Mouse (Mus musculus) hindbrain, embryonic 15.5 days (tissue): ENCODE measurements around the gene Car10. TPM values are rescaled to one million over a fixed set of nuclear protein-coding genes. Genes with fewer than 3 reads are reported as not detected.
A peak's percentile ranks its signal among the peaks of the same experiment; 100 is the strongest.

Experiments used
- ATAC-seq: fragments of 200-750 bp; cut with Nextera tagmentation; 2 replicates; pipeline ENCODE4 v1.8.0; 2017; ENCODE audit warnings: low read depth, moderate number of reproducible peaks, moderate TSS enrichment; ENCODE audit not compliant: low FRiP score
- H3K27ac ChIP-seq: fragments of 300-500 bp; sonication (generic); replicated peaks from 2 replicates; pipeline ENCODE4 v1.5.1; 2015; ENCODE audit warnings: mild to moderate bottlenecking, inconsistent platforms
- H3K27me3 ChIP-seq: fragments of 300-500 bp; sonication (generic); 2 replicates; pipeline ENCODE4 v1.6.1; 2015; ENCODE audit warnings: control low read depth, inconsistent platforms
- H3K36me3 ChIP-seq: fragments of 300-500 bp; sonication (generic); 2 replicates; pipeline ENCODE4 v1.6.1; 2015; ENCODE audit warnings: control low read depth, inconsistent platforms
- H3K4me1 ChIP-seq: fragments of 300-500 bp; sonication (generic); replicated peaks from 2 replicates; pipeline ENCODE4 v1.6.1; 2015; ENCODE audit warnings: control low read depth, inconsistent platforms
- H3K4me2 ChIP-seq: fragments of 300-500 bp; sonication (generic); 2 replicates; pipeline ENCODE4 v1.6.1; 2015; ENCODE audit warnings: moderate library complexity, mild to moderate bottlenecking, inconsistent platforms
- H3K4me3 ChIP-seq: fragments of 300-500 bp; sonication (generic); 2 replicates; pipeline ENCODE4 v1.5.1; 2015; ENCODE audit warnings: mild to moderate bottlenecking, inconsistent platforms
- H3K9ac ChIP-seq: fragments of 300-500 bp; sonication (generic); 2 replicates; pipeline ENCODE4 v1.6.1; 2015; ENCODE audit warnings: inconsistent platforms
- H3K9me3 ChIP-seq: fragments of 300-500 bp; sonication (generic); 2 replicates; pipeline ENCODE4 v1.6.1; 2016; ENCODE audit warnings: control low read depth, inconsistent platforms
- WGBS: fragments of 180-500 bp; shearing (Covaris S2); methylation state at CpG from one replicate; pipeline ENCODE4 v1.1.7; 2015; 5-methylcytosine and 5-hydroxymethylcytosine counted together
- polyA plus RNA-seq: library from polyadenylated mRNA; unstranded; fragments of >200 nt; fragmentation: Nextera tagmentation; extraction: Ambion mirVana; gene quantifications from 2 replicates; pipeline ENCODE4 v1.2.1, GENCODE M21; 2015

Car10 gene
- polyA plus RNA-seq, 1 experiment from 2014 or later = 54.4 TPM

DNA sequence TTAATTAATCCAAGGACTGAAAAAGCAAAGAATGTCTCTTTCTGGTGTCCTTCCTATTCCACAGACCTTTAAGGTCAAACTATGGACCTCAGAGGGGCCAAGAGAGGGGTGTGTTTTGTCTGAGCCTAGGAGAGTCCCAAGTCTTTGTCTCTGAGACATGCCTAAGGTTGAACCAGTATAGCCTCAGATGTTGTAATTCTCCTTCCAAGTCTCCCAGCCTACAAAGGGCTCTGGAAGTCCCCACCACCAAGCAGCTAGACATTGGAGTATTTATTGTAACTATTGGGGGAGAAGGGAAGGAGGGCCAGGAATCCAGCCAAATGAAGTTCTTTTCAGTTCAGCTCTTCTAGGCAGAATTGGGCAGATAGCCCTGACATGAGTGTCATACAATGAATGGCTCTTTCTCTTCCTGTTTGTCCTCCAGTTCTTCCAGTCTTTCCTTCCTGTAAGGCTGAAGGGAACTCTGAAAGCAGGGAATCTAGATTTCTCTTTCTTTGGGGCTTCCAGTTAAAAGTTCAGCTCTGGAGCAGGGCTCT, 464.6 kb downstream of the Car10 start:
- ATAC-seq = no peak
- no peak overlapping the region for H3K27ac ChIP-seq
- H3K4me3 ChIP-seq = no peak overlapping the region
- no peak overlapping the region for H3K9ac ChIP-seq
- peaks cover 6% of the 10 kb centered on the region for H3K4me1 ChIP-seq
- H3K4me2 ChIP-seq = no peak overlapping the region
- H3K9me3 ChIP-seq = no peaks in the 10 kb centered on the region
- H3K36me3 ChIP-seq = no peaks in the 10 kb centered on the region
- H3K27me3 ChIP-seq = no peaks in the 10 kb centered on the region

DNA sequence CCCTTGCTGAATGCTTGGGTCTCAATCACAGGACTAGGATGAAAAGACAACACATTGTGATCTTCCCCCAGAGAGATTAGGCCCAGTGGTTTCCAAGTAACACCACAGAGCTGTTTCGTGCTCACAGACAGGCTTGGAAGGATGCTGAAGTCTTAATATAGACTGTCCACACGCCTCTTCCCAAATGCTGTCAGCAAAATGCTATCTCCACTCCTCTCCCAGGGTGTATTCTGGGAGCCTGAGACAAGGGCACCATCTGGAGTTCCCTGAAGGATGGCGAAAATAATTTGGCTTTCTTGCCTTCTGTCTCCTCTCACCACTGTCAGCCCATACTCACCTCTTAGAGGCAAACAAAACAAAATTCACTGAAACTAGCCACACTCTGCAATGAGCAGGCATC, 467.9 kb downstream of the Car10 start:
- Histone ChIP-seq H3K9ac (no peak overlapping the region), H3K27me3 (no peaks in the 10 kb centered on the region), H3K27ac (no peak overlapping the region), H3K9me3 (no peaks in the 10 kb centered on the region), H3K4me1 (peaks cover 5% of the 10 kb centered on the region), H3K4me3 (no peak overlapping the region), H3K36me3 (no peaks in the 10 kb centered on the region), H3K4me2 (no peak overlapping the region)
- no peak for ATAC-seq
- WGBS = 70% methylated on average over 3 of the region's 3 CpGs

DNA sequence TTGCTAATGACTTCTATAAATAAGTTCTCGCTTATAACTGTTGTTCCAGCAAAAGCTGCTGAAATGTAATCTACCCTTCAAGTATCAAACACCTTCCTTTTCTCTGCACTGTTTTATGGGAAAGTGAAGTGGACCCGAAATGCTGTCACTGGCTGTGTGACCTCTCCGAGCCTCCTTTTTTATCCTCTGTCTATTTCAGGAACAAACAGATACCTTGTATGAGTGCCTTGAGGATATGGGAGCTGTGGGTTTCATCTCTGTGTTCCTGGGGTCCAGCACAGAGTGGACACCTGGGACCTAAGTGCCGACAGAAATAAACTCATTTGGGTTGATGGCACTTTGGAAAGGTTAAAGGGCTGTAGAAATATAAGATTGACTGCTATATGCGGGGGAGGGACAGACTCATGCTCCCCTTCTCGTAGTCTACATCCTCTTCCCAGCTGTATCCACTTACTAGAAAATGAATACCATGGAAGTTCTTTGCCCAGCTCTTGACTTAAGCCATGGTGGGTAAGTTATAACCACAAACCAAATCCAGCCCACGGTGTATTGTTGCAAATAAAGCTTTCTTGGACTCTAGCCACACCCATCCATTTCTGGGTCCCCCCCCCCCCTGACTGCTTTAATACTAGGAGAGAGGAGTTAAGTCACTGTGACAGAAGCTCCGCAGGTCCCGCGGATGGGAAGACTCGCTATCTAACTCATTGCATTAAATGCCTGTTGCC, 474.3 kb downstream of the Car10 start:
- H3K27ac ChIP-seq = no peak overlapping the region
- no peak overlapping the region for H3K9ac ChIP-seq
- H3K36me3 ChIP-seq = no peaks in the 10 kb centered on the region
- no peak overlapping the region for H3K4me2 ChIP-seq
- no peaks in the 10 kb centered on the region for H3K4me1 ChIP-seq
- 83% methylated on average over 11 of the region's 11 CpGs for WGBS
- H3K9me3 ChIP-seq = no peaks in the 10 kb centered on the region
- no peaks in the 10 kb centered on the region for H3K27me3 ChIP-seq
- no peak for ATAC-seq
- H3K4me3 ChIP-seq = no peak overlapping the region

DNA sequence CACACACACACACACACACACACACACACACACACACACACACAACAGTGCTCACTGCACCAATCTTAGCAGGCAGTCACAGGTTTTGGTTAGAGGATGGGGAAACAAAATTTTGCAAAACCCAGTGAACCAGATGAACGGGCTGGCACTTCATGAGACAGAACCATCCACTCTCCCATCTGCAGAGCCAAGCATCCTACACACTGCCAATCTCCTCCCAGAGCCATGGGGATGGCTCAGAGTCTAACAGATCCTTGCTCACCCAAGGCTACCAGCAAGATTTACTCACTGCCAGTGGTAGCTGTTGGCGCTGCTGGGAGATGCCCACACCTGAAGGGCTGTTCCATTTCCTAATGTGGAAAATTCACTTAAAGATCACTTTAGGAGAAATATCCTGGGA, 479.6 kb downstream of the Car10 start:
- H3K27me3 ChIP-seq = no peaks in the 10 kb centered on the region
- no peak overlapping the region for H3K27ac ChIP-seq
- no peak overlapping the region for H3K9ac ChIP-seq
- no peak for ATAC-seq
- no peaks in the 10 kb centered on the region for H3K9me3 ChIP-seq
- H3K4me3 ChIP-seq = no peak overlapping the region
- no peak overlapping the region for H3K4me2 ChIP-seq
- no peaks in the 10 kb centered on the region for H3K36me3 ChIP-seq
- no peaks in the 10 kb centered on the region for H3K4me1 ChIP-seq
- 93% methylated on average over 2 of the region's 2 CpGs for WGBS

DNA sequence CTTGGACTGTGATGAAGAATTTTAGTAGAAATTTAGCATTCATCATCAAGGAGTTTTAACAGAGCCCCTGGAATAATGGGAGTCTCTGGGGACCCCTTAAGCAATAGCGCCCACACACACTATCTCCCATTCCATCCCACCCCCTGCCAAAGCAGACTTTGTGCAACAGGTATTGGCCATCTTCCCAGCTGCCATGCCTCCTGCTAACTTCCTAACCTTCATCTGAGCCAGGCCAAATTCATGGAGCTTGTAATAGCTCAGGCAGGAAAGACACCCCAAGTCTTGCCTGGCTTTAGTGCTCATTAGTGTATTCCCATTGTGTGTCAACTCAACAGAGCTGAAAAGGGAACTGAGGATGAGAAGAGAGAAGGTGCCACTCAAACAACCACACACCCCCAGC, 481.8 kb downstream of the Car10 start:
- 89% methylated on average over 1 of the region's 1 CpGs for WGBS
- H3K9me3 ChIP-seq = no peaks in the 10 kb centered on the region
- H3K36me3 ChIP-seq = no peaks in the 10 kb centered on the region
- H3K4me3 ChIP-seq = no peak overlapping the region
- no peak overlapping the region for H3K4me2 ChIP-seq
- H3K4me1 ChIP-seq = no peaks in the 10 kb centered on the region
- no peak overlapping the region for H3K9ac ChIP-seq
- H3K27ac ChIP-seq = no peak overlapping the region
- no peaks in the 10 kb centered on the region for H3K27me3 ChIP-seq
- no peak for ATAC-seq

DNA sequence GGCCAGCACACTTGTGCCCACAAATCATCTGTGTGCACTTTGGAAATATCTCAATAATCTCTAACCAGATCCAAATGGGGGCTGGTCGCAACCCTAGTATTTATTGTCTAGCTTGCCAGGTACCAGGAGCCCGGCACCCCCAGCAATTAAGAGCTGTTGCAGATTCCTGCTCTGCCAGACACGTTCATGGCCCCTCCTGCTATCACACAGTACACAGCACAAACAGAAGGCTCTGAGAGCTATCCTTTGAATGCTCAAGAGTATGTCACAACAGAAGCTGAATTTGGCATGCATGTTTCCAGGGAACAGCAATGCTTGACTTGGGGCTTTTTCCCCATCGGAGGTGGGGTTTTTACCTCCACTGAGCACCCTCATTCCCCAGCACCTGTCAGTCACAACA, 483.5 kb downstream of the Car10 start:
- Histone ChIP-seq H3K27me3 (no peaks in the 10 kb centered on the region), H3K27ac (no peak overlapping the region), H3K4me1 (no peaks in the 10 kb centered on the region), H3K4me2 (no peak overlapping the region), H3K4me3 (no peak overlapping the region), H3K9me3 (no peaks in the 10 kb centered on the region), H3K9ac (no peak overlapping the region), H3K36me3 (no peaks in the 10 kb centered on the region)
- no peak for ATAC-seq
- 60% methylated on average over 4 of the region's 4 CpGs for WGBS

DNA sequence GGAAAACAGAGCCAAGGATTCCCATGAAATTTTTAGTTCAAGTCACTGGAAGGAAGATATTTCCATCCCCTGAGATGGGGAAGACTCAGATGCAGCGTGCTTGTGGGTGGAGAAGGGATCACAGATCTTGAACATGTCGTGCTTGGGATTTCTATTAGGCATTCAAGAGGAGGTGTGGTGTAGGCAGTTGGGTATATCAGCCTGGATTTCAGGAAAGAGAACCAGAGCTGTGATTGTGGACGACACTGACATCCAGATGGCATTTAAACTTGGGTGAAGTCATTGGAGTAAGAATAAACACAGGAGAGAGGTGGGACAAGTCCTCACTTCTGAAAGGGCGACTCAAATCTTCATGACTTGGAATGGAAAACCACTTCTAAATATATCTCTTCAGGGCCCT, 490.0 kb downstream of the Car10 start:
- 85% methylated on average over 4 of the region's 4 CpGs for WGBS
- Histone ChIP-seq H3K36me3 (no peaks in the 10 kb centered on the region), H3K4me1 (no peaks in the 10 kb centered on the region), H3K9me3 (no peaks in the 10 kb centered on the region), H3K27me3 (no peaks in the 10 kb centered on the region), H3K4me2 (no peak overlapping the region), H3K4me3 (no peak overlapping the region), H3K27ac (no peak overlapping the region), H3K9ac (no peak overlapping the region)
- ATAC-seq = no peak

DNA sequence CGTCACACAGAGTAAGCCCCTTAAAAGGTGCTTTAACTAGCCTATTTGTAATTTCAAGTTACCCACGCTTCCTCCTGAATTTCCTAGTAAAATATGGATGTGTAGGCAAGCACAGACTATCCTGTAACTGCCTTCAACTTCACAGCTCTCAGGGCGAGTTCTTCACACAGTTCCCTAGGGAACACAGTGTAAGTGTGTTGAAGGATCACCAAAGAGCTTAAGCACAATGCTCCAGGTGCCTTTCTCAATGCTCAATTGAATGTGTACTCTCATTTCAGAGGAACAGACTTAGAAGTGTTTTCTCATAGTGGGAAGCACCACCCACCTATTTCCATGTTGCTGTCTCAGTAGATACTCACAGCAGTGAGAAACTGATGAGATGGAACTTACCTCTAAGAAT, 492.8 kb downstream of the Car10 start:
- no peak for ATAC-seq
- no peaks in the 10 kb centered on the region for H3K27me3 ChIP-seq
- no peak overlapping the region for H3K4me3 ChIP-seq
- H3K27ac ChIP-seq = no peak overlapping the region
- H3K9ac ChIP-seq = no peak overlapping the region
- WGBS = 84% methylated on average over 3 of the region's 3 CpGs
- H3K4me1 ChIP-seq = 0 out of 2 replicates have a peak, but pooled peaks cover 6% of the 10 kb centered on the region
- H3K4me2 ChIP-seq = no peak overlapping the region
- no peaks in the 10 kb centered on the region for H3K36me3 ChIP-seq
- no peaks in the 10 kb centered on the region for H3K9me3 ChIP-seq

DNA sequence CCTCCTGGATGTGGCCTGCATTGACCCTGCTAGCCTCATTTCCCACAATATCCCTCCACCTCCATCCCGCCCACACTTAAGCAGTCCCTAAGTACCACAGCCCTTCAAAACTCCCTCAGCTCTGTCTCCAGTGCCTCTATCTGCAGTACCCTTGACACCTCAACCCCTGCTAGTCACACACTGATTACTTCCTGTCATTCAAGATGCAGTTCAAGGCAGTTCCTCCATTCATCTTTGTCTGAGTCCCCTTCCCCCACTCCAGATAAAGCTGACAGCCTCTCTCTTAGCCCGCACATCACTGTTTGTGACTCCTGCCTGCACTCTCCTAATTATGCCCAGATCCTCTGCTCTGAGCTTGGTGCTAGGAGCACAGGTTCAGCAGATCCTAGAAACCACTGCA, 496.2 kb downstream of the Car10 start:
- no peaks in the 10 kb centered on the region for H3K9me3 ChIP-seq
- no peak overlapping the region for H3K4me2 ChIP-seq
- H3K4me3 ChIP-seq = no peak overlapping the region
- no peak for ATAC-seq
- H3K27me3 ChIP-seq = no peaks in the 10 kb centered on the region
- no peak overlapping the region for H3K27ac ChIP-seq
- WGBS = 38% methylated on average over 2 of the region's 2 CpGs
- no peak overlapping the region for H3K9ac ChIP-seq
- H3K36me3 ChIP-seq = no peaks in the 10 kb centered on the region
- 0 out of 2 replicates have a peak, but pooled peaks cover 6% of the 10 kb centered on the region for H3K4me1 ChIP-seq

DNA sequence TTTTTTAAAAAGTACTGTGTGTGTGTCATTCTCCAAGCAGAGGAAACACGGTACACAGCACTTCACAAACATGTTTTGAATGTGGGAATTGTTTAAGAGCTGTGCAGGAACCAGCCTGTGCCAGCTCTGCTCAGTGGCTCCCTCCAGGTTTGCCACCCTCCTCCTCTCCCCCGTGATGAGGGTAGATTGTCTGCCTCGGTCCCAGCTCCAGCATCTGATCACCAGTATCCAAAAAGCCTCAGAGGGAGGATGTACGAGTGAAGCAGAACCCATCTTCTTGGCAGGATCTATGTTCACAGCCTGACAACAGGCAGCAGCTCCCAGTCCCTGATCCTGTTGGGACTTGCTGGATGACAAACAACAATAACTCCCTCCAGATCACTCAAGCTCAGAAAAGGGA, 500.3 kb downstream of the Car10 start:
- ATAC-seq = no peak
- no peak overlapping the region for H3K4me2 ChIP-seq
- no peaks in the 10 kb centered on the region for H3K27me3 ChIP-seq
- H3K9me3 ChIP-seq = no peaks in the 10 kb centered on the region
- peaks cover 8% of the 10 kb centered on the region for H3K4me1 ChIP-seq
- H3K4me3 ChIP-seq = no peak overlapping the region
- H3K9ac ChIP-seq = no peak overlapping the region
- no peak overlapping the region for H3K27ac ChIP-seq
- H3K36me3 ChIP-seq = no peaks in the 10 kb centered on the region
- 69% methylated on average over 4 of the region's 4 CpGs for WGBS

DNA sequence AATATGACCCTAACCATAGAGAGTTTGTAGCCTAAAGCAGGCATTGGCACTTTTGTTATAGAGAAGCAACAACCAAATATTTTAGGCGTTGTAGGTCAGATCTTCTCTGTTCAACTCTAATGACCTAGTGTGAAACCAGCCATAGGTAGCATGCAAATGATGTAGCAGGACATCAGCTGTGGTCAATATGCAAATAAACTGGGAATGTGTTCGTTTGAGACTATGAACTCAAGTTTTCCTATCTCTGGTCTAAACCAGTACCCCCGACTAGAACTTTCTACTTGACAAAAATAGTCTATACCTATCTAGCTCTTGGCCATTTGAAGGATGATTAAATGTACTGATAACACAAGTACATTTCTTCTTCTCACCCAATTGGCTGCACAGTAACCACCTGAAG, 501.9 kb downstream of the Car10 start:
- Histone ChIP-seq H3K36me3 (no peaks in the 10 kb centered on the region), H3K4me3 (no peak overlapping the region), H3K4me2 (no peak overlapping the region), H3K9me3 (no peaks in the 10 kb centered on the region), H3K9ac (no peak overlapping the region), H3K27ac (no peak overlapping the region), H3K27me3 (no peaks in the 10 kb centered on the region), H3K4me1 (peaks cover 11% of the 10 kb centered on the region)
- 86% methylated on average over 3 of the region's 3 CpGs for WGBS
- ATAC-seq = no peak

DNA sequence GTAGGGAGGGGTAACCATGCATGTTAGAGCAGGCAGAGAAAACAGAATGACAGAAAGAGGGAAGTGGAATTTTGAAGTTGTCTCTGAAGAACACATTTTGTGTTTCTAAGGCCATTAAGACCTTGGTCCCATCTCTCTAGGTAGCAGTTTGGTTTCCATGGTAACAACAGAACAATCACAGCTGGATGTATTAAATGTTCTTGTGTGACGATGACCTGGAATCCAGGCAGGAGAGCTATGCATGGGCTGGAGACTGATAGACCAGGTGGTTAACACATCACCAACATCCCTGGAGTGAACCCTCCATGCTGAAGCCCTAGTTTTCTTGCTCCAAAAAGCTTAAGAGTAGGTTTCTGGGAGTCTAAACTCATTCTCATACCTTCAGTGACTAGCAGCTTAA, 505.7 kb downstream of the Car10 start:
- Histone ChIP-seq H3K27me3 (no peaks in the 10 kb centered on the region), H3K9me3 (no peaks in the 10 kb centered on the region), H3K4me3 (no peak overlapping the region), H3K4me2 (no peak overlapping the region), H3K36me3 (no peaks in the 10 kb centered on the region), H3K4me1 (peaks cover 11% of the 10 kb centered on the region), H3K27ac (0 out of 2 replicates have a peak overlapping the region, but pooled peaks have one; percentile 25), H3K9ac (no peak overlapping the region)
- 38% methylated on average over 1 of the region's 1 CpGs for WGBS
- no peak for ATAC-seq

DNA sequence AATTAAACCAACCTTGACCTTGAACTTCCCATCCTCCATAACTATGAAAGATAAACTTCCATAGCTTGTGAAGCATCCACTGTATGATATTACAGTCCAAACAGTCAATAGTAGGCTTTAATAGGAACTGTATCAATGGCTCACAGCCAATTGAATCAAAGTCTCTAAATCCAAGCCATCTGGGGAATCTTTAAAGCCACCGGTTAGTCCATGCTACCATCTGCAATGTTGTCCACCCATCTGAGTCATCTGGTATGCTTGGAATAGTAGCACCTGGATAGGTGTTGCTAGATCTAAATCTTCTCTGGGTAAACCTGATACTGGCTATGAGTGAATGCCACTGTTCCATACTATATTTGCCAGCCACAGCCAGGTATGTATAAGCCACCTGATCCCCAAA, 509.3 kb downstream of the Car10 start:
- Histone ChIP-seq H3K36me3 (no peaks in the 10 kb centered on the region), H3K4me2 (no peak overlapping the region), H3K4me3 (no peak overlapping the region), H3K9me3 (no peaks in the 10 kb centered on the region), H3K4me1 (peaks cover 11% of the 10 kb centered on the region), H3K27ac (no peak overlapping the region), H3K9ac (no peak overlapping the region), H3K27me3 (no peaks in the 10 kb centered on the region)
- ATAC-seq = no peak
- 89% methylated on average over 1 of the region's 1 CpGs for WGBS
